In the genomic region with DNA sequence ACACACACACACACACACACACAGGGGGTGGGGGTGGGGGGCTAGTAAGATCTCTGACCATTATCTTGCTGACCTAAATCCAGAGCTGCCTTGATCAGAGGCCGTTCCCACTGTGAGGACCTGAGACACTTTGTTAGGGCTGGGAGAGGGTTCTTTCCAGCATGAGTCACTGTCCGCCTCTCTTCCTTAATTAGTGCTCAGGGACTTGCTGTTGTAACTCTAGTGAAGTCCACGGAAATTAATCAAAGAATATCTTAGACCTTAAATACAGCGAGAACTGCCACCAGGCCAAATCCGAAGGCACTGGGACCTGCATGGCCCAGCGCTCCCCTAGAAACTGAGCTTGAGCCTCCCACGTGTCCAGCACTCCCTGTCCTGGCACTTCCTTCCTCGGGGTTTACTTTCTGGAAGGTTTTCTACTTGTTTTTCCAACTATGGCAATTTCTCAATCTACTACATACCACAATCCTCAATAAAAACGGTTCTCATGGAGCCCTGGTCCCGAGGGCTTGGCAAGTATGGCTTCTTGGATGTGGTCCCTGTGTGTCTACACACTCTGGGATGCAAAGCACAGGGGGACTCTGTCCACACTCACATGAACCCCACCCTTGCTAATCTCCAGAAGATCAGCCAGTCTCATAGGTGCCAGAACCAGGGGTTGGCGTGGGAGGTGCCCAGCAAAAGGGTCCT, we compare ENCODE assay signal across 18 mouse cellular contexts. TPM values are rescaled to one million over a fixed set of nuclear protein-coding genes. Genes with fewer than 3 reads are reported as not detected.
A peak's percentile ranks its signal among the peaks of the same experiment; 100 is the strongest.
DNase-seq lines count a peak whose midpoint lies in the region; ATAC-seq and TF ChIP-seq lines count a peak whose summit lies in the region.
"Had no signal": no experiment of that assay in that cellular context is flagged by ENCODE, and none has a peak within 500 bp of the region (broad histone marks: within the 10 kb centered on the region; RNA-seq: fewer than 3 reads in every experiment).

No protein-coding gene starts in this region.

- H3K4me1 ChIP-seq in heart, embryonic 11.5 days (ENCODE audit: control insufficient read depth, insufficient read depth, low read length) = peaks cover 20% of the 10 kb centered on the region
- H3K4me1 ChIP-seq in embryonic fibroblast, embryonic 13.5 days (ENCODE audit: control insufficient read depth, insufficient read depth, low read length) = 0 out of 2 replicates have a peak, but pooled peaks cover 5% of the 10 kb centered on the region
- H3K4me1 ChIP-seq in midbrain, embryonic 14.5 days (ENCODE audit: control insufficient read depth, insufficient read depth, low read length) = no peaks in the 10 kb centered on the region
- no peaks in the 10 kb centered on the region for H3K4me1 ChIP-seq in hindbrain, postnatal 0 days (ENCODE audit: insufficient read depth, low read length)
- H3K4me1 ChIP-seq: hindbrain, embryonic 10.5 days; limb, embryonic 12.5 days; midbrain, embryonic 12.5 days had no signal

- no peaks in the 10 kb centered on the region for H3K36me3 ChIP-seq in heart, embryonic 11.5 days (ENCODE audit: control insufficient read depth, insufficient read depth, low read length)
- no peaks in the 10 kb centered on the region for H3K36me3 ChIP-seq in midbrain, embryonic 14.5 days (ENCODE audit: control insufficient read depth, insufficient read depth, low read length)
- H3K36me3 ChIP-seq in hindbrain, postnatal 0 days (ENCODE audit: insufficient read depth, low read length) = no peaks in the 10 kb centered on the region
- H3K36me3 ChIP-seq: hindbrain, embryonic 10.5 days; limb, embryonic 12.5 days; midbrain, embryonic 12.5 days had no signal

- no peak overlapping the region for H3K4me2 ChIP-seq in heart, embryonic 11.5 days
- no peak overlapping the region for H3K4me2 ChIP-seq in midbrain, embryonic 14.5 days (ENCODE audit: low read length)
- no peak overlapping the region for H3K4me2 ChIP-seq in hindbrain, postnatal 0 days (ENCODE audit: low read depth, low read length)
- H3K4me2 ChIP-seq: limb, embryonic 12.5 days; midbrain, embryonic 12.5 days had no signal

- TF ChIP-seq POLR2A in embryonic fibroblast, embryonic 13.5 days (IDR thresholded peaks at IDR 0.05; ENCODE audit: low read depth, low read length) = no peak

- no peak overlapping the region for H3K4me3 ChIP-seq in heart, embryonic 11.5 days (ENCODE audit: low read depth, low read length)
- H3K4me3 ChIP-seq in embryonic fibroblast, embryonic 13.5 days (ENCODE audit: insufficient read depth, low read length) = no peak overlapping the region
- no peak overlapping the region for H3K4me3 ChIP-seq in midbrain, embryonic 14.5 days (replicated peaks; ENCODE audit: low read depth, low read length)
- H3K4me3 ChIP-seq in hindbrain, postnatal 0 days (ENCODE audit: low read length) = no peak overlapping the region
- H3K4me3 ChIP-seq: heart, adult 2 months; hindbrain, embryonic 10.5 days; layer of hippocampus, adult 2 months; left cerebral cortex, adult 2 months; limb, embryonic 12.5 days; midbrain, embryonic 12.5 days had no signal

- no peak for ATAC-seq in heart, embryonic 11.5 days (replicated peaks; ENCODE audit: insufficient number of reproducible peaks, low FRiP score, low TSS enrichment)
- ATAC-seq in midbrain, embryonic 14.5 days (ENCODE audit: low FRiP score, low TSS enrichment) = no peak
- no peak for ATAC-seq in hindbrain, postnatal 0 days
- ATAC-seq: activated CD4-positive, CD25-positive, alpha-beta regulatory T cell, adult 4 months; inflammation-experienced regulatory T-cells, adult 6 months had no signal

- TF ChIP-seq CTCF in embryonic fibroblast, embryonic 13.5 days (IDR thresholded peaks at IDR 0.05; ENCODE audit: borderline replicate concordance, insufficient read depth, low read length) = no peak
- TF ChIP-seq CTCF in hindbrain, postnatal 0 days (IDR thresholded peaks at IDR 0.05; ENCODE audit: low read depth) = no peak

- no peaks in the 10 kb centered on the region for H3K9me3 ChIP-seq in heart, embryonic 11.5 days (replicated peaks; ENCODE audit: control insufficient read depth, low read length)
- no peaks in the 10 kb centered on the region for H3K9me3 ChIP-seq in midbrain, embryonic 14.5 days (ENCODE audit: control insufficient read depth, low read length)
- H3K9me3 ChIP-seq in hindbrain, postnatal 0 days (ENCODE audit: low read length) = no peaks in the 10 kb centered on the region
- H3K9me3 ChIP-seq: hindbrain, embryonic 10.5 days; limb, embryonic 12.5 days; midbrain, embryonic 12.5 days had no signal

- H3K27ac ChIP-seq in heart, embryonic 11.5 days (ENCODE audit: low read depth, low read length) = no peak overlapping the region
- H3K27ac ChIP-seq in embryonic fibroblast, embryonic 13.5 days (ENCODE audit: insufficient read depth, low read length) = peak overlapping the region; percentile 76
- H3K27ac ChIP-seq in midbrain, embryonic 14.5 days (replicated peaks; ENCODE audit: low read depth, low read length) = no peak overlapping the region
- no peak overlapping the region for H3K27ac ChIP-seq in hindbrain, postnatal 0 days
- H3K27ac ChIP-seq: hindbrain, embryonic 10.5 days; layer of hippocampus, adult 2 months; left cerebral cortex, adult 2 months; limb, embryonic 12.5 days; liver, embryonic 14.5 days; macrophage; midbrain, embryonic 12.5 days had no signal

- WGBS in heart, embryonic 11.5 days (ENCODE audit: insufficient replicate concordance) = 69% methylated on average over 11 of the region's 11 CpGs
- 81% methylated on average over 11 of the region's 11 CpGs for WGBS in midbrain, embryonic 14.5 days
- 78% methylated on average over 11 of the region's 11 CpGs for WGBS in hindbrain, postnatal 0 days

- H3K9ac ChIP-seq in heart, embryonic 11.5 days (ENCODE audit: low read depth, low read length) = no peak overlapping the region
- H3K9ac ChIP-seq in midbrain, embryonic 14.5 days (replicated peaks; ENCODE audit: low read length) = no peak overlapping the region
- H3K9ac ChIP-seq in hindbrain, postnatal 0 days (replicated peaks; ENCODE audit: low read length) = no peak overlapping the region
- H3K9ac ChIP-seq: limb, embryonic 12.5 days; liver, embryonic 14.5 days; midbrain, embryonic 12.5 days had no signal

- DNase-seq in heart, adult 18-20 months = peak; percentile 53 to 54
- peak; percentile 65 for DNase-seq in urinary bladder, postnatal 14 days (ENCODE audit: low spot score)
- DNase-seq in urinary bladder, postnatal 10 days (ENCODE audit: low spot score) = no peak
- DNase-seq in midbrain, embryonic 14.5 days = no peak
- DNase-seq in hindbrain, postnatal 0 days (ENCODE audit: low spot score) = no peak
- DNase-seq: cerebellum, postnatal 25 days had no signal

- H3K27me3 ChIP-seq in heart, embryonic 11.5 days (ENCODE audit: control insufficient read depth, insufficient read depth, low read length) = no peaks in the 10 kb centered on the region
- no peaks in the 10 kb centered on the region for H3K27me3 ChIP-seq in midbrain, embryonic 14.5 days (ENCODE audit: control insufficient read depth, insufficient read depth, low read length)
- no peaks in the 10 kb centered on the region for H3K27me3 ChIP-seq in hindbrain, postnatal 0 days (ENCODE audit: insufficient read depth, low read length)
- H3K27me3 ChIP-seq: limb, embryonic 12.5 days; midbrain, embryonic 12.5 days had no signal

RNA-seq across cellular contexts. Expression of a gene that starts 57.0 kb away (rescaled TPM):
- 1 to 10 TPM in 1 of 2 experiments, under 1 TPM in 1; 0.80 to 1.3 TPM for total RNA-seq in heart, adult 18-20 months (2021)
- 5.2 and 6.5 TPM in 2 replicates for polyA plus RNA-seq in heart, embryonic 11.5 days (2014; fragmentation: Nextera tagmentation; extraction: Ambion mirVana)
- 57.2 and 67.7 TPM in 2 replicates for polyA plus RNA-seq in embryonic fibroblast, embryonic 13.5 days (2011; ENCODE audit: insufficient read length, low read depth, missing spikeins)
- 1.4 and 1.6 TPM in 2 replicates for polyA plus RNA-seq in midbrain, embryonic 14.5 days (2014; fragmentation: Nextera tagmentation; extraction: Ambion mirVana)
- 2.3 and 3.0 TPM in 2 replicates for total RNA-seq in hindbrain, postnatal 0 days (2014; rRNA removed)
- polyA plus RNA-seq in hindbrain, postnatal 0 days (2015; fragmentation: Nextera tagmentation; extraction: Ambion mirVana) = 2.3 and 2.4 TPM in 2 replicates
- polyA plus RNA-seq: activated CD4-positive, CD25-positive, alpha-beta regulatory T cell, adult 4 months; inflammation-experienced regulatory T-cells, adult 6 months; macrophage had no signal

Comparison
In these comparisons a context has a peak if more than half of its experiments do, and no peak if none do; other contexts are left out.
1. DNase-seq: peak in heart, adult 18-20 months (2 of 2) and urinary bladder, postnatal 14 days (single experiment); none in urinary bladder, postnatal 10 days (single experiment), midbrain, embryonic 14.5 days (single experiment) and hindbrain, postnatal 0 days (single experiment).